Mouse (Mus musculus) heart, adult 2 months (tissue): ENCODE measurements at regions not wholly inside any gene's neighbourhood (a gene's known extent, or its start where the extent isn't known, plus 50 kb on each side); places are given as distances from the start of the nearest gene placed in this dataset.

ENCODE experiments used
- DNase-seq, 2 experiments: peaks; one replicate each; pipeline ENCODE4 v3.0.0; 2021
- H3K27ac ChIP-seq: fragments of 200-600 bp; 2 replicates; pipeline ENCODE4 v1.8.1; 2022
- H3K27me3 ChIP-seq: fragments of 200-500 bp; 2 replicates; pipeline ENCODE4 v1.6.1; 2012; ENCODE audit warnings: mild to moderate bottlenecking, low read length, inconsistent platforms, mixed read lengths; ENCODE audit not compliant: control insufficient read depth, insufficient read depth
- H3K36me3 ChIP-seq: fragments of 200-500 bp; 2 replicates; pipeline ENCODE4 v1.6.1; 2012; ENCODE audit warnings: low read length, inconsistent platforms; ENCODE audit not compliant: control insufficient read depth, insufficient read depth
- H3K4me1 ChIP-seq: fragments of 200-500 bp; 2 replicates; pipeline ENCODE4 v1.6.1; 2011; ENCODE audit warnings: low read length; ENCODE audit not compliant: control insufficient read depth, insufficient read depth
- H3K4me3 ChIP-seq: fragments of 200-600 bp; 2 replicates; pipeline ENCODE4 v1.8.1; 2022
- H3K79me2 ChIP-seq: fragments of 200-500 bp; replicated peaks from 2 replicates; pipeline ENCODE4 v1.6.1; 2012; ENCODE audit warnings: mild to moderate bottlenecking, inconsistent platforms, low read length, moderate library complexity, mixed read lengths; ENCODE audit not compliant: control insufficient read depth, insufficient read depth
- H3K9ac ChIP-seq: fragments of 200-500 bp; 2 replicates; pipeline ENCODE4 v1.6.1; 2012; ENCODE audit warnings: low read depth, mild to moderate bottlenecking, control low read depth, inconsistent platforms, low read length, mixed read lengths
- CTCF ChIP-seq: fragments of 200-600 bp; IDR thresholded peaks from 2 replicates; pipeline ENCODE4 v1.8.1; 2022; ENCODE audit warnings: antibody characterized with exemption, mild to moderate bottlenecking, moderate library complexity
- EP300 ChIP-seq: fragments of 200-500 bp; IDR thresholded peaks from 2 replicates; pipeline ENCODE4 v1.6.1; 2011; ENCODE audit warnings: low read depth, low read length, control low read depth; ENCODE audit not compliant: insufficient read depth
- POLR2A ChIP-seq: fragments of 200-500 bp; IDR thresholded peaks from 2 replicates; pipeline ENCODE4 v1.6.1; 2011; ENCODE audit warnings: mild to moderate bottlenecking, low read depth, low read length, control low read depth; ENCODE audit not compliant: insufficient read depth
- WGBS: fragments of 180-500 bp; shearing (Covaris S2); methylation state at CpG from one replicate; pipeline ENCODE4 v1.1.7; 2018; 5-methylcytosine and 5-hydroxymethylcytosine counted together
- intact Hi-C: fragments of 180-260 bp; cut with DNase I; formaldehyde crosslinking; loops from one replicate; pipeline ENCODE4 v1.15.1; 2025

GRCm38 (mm10) chr5:111527741-111528140 lies 110.6 kb downstream of the Mn1 start:
- intact Hi-C loops, result no loop called here
- WGBS, result 68% methylated on average over 10 of the region's 10 CpGs
- TF ChIP-seq POLR2A (no peak), EP300 (no peak), CTCF (no peak)
- Histone ChIP-seq H3K9ac (no peak overlapping the region), H3K36me3 (no peaks in the 10 kb centered on the region), H3K4me3 (no peak overlapping the region), H3K27ac (no peak overlapping the region), H3K79me2 (no peaks in the 10 kb centered on the region), H3K27me3 (no peaks in the 10 kb centered on the region), H3K4me1 (peaks cover 7% of the 10 kb centered on the region)
- no peak for DNase-seq

- H3K79me2 ChIP-seq, result no peaks in the 10 kb centered on the region
- intact Hi-C loops, result no loop called here
- H3K9ac ChIP-seq, result no peak overlapping the region
- H3K27me3 ChIP-seq, result no peaks in the 10 kb centered on the region
- DNase-seq, result no peak
- 48% methylated on average over 9 of the region's 9 CpGs for WGBS
- H3K27ac ChIP-seq, result no peak overlapping the region
- TF ChIP-seq POLR2A (no peak), EP300 (no peak), CTCF (no peak)
- no peak overlapping the region for H3K4me3 ChIP-seq
- H3K4me1 ChIP-seq, result peaks cover 7% of the 10 kb centered on the region
- no peaks in the 10 kb centered on the region for H3K36me3 ChIP-seq
Observed at GRCm38 (mm10) chr5:111529096-111529495, 111.9 kb downstream of the Mn1 start.

GRCm38 (mm10) chr5:111530628-111531524 lies 113.7 kb downstream of the Mn1 start:
- Histone ChIP-seq H3K9ac (peak overlapping the region; percentile 35), H3K79me2 (no peaks in the 10 kb centered on the region), H3K4me3 (peak overlapping the region; percentile 28; the same call in 1 of the 2 replicates), H3K36me3 (no peaks in the 10 kb centered on the region), H3K27ac (no peak overlapping the region; the same call in 1 of the 2 replicates), H3K4me1 (peaks cover 10% of the 10 kb centered on the region), H3K27me3 (no peaks in the 10 kb centered on the region)
- intact Hi-C loops, result no loop called here
- peak; percentile 61 to 67 for DNase-seq
- 34% methylated on average over 26 of the region's 26 CpGs for WGBS
- no peak for TF ChIP-seq POLR2A
- peak; percentile 7; the same call in 1 of the 2 replicates for TF ChIP-seq CTCF
- 0 out of 2 replicates have a peak, but pooled peaks have one; percentile 30 for TF ChIP-seq EP300

- no peak overlapping the region for H3K9ac ChIP-seq
- peaks cover 10% of the 10 kb centered on the region for H3K4me1 ChIP-seq
- peak in 1 of 2 experiments; percentile 49 for DNase-seq
- H3K4me3 ChIP-seq, result no peak overlapping the region
- WGBS, result 71% methylated on average over 9 of the region's 9 CpGs
- intact Hi-C loops, result loop anchor here (2.0 kb wide), 1 partner anchor 116 kb away; the partner anchor contains the start of gene Mn1
- H3K79me2 ChIP-seq, result no peaks in the 10 kb centered on the region
- TF ChIP-seq POLR2A (no peak), EP300 (no peak), CTCF (no peak)
- H3K36me3 ChIP-seq, result no peaks in the 10 kb centered on the region
- no peaks in the 10 kb centered on the region for H3K27me3 ChIP-seq
- no peak overlapping the region for H3K27ac ChIP-seq
Observed at GRCm38 (mm10) chr5:111532446-111533035, 115.4 kb downstream of the Mn1 start.

GRCm38 (mm10) chr5:111535978-111536377 lies 118.8 kb downstream of the Mn1 start:
- DNase-seq, result peak; percentile 65 to 81
- H3K4me3 ChIP-seq, result no peak overlapping the region
- H3K36me3 ChIP-seq, result no peaks in the 10 kb centered on the region
- no peak for TF ChIP-seq POLR2A
- 0 out of 2 replicates have a peak, but pooled peaks have one; percentile 3 for TF ChIP-seq CTCF
- peak; percentile 72 for TF ChIP-seq EP300
- peaks cover 9% of the 10 kb centered on the region for H3K4me1 ChIP-seq
- H3K27me3 ChIP-seq, result no peaks in the 10 kb centered on the region
- no peak overlapping the region for H3K9ac ChIP-seq
- H3K27ac ChIP-seq, result peak overlapping the region; percentile 26
- intact Hi-C loops, result loop anchor here (5.0 kb wide), 1 partner anchor 81 kb away; no protein-coding TSS in a partner anchor
- 38% methylated on average over 13 of the region's 13 CpGs for WGBS
- H3K79me2 ChIP-seq, result no peaks in the 10 kb centered on the region
